Mouse (Mus musculus): ENCODE measurements around the gene Pou1f1.

Pou1f1 gene

GRCm38 (mm10) chr16:65520211-65520610 is at the start of gene Pou1f1:
Pou1f1 (plus strand) TSS chr16:65520511.
- no peak for DNase-seq

GRCm38 (mm10) chr16:65470650-65471049 is 49.7 kb upstream of the Pou1f1 start:
- no peak for DNase-seq

GRCm38 (mm10) chr16:65472472-65473001 is 47.8 kb upstream of the Pou1f1 start:
- peak; percentile 47 for DNase-seq

DNA sequence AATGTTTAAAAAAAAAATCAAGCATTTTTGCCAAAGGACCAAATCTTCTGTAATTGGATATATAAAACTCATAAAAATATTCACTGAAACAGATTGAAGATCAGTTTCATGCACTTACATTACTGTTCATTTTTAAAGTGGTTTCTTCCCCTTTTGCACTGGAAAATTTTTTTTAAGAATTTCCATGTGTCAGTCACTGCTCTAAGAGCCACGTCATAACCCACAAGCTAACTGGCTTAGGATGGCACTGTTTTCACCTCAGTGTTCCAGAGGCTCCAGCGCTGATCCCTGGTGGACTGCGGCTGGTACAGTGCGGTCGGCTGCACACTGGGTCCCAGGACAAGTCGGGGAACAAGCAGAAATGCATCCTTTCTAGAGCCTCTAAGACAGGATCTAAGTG is 34.6 kb upstream of the Pou1f1 start:
- DNase-seq, result no peak

DNA sequence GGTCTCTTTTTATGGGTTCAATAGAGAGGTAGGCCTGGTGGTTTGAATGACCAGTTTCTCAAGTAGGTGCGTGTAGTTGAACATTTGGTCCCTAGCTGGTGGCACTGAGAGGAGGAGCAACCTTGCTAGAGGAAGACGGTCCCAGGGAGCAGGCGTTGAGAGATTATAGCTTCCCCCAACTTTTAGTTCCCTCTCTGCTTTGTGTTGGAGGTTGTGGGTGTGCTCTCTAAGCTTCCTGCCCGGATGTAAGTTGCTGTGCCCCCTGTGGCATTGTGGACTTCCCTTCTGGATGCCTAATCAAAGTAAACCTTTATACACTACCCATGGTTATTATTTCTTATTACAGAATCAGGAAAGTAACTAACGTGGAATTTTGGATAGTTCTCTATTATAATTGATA is 24.3 kb upstream of the Pou1f1 start:
- DNase-seq, result no peak

DNA sequence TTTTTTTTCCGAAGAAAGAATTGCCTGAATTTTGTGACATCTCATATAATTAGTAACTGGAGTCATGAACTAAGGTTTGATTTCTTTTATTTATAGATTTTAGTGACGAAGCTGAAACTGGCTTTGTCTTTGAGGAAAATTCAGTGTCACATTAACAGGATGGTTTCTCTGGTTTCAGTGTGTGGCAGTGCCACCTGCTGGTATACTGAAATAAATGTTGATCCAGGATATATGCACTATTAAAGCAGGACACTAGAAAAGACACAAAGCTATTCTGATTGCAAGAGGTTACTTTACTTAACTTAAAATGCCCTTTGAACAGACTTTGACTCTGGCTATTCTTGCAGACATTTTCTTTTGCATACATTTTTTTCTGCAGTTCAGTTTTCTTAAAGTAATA is 23.3 kb upstream of the Pou1f1 start:
- peak; percentile 66 for DNase-seq

GRCm38 (mm10) chr16:65514223-65514622 is 6.1 kb upstream of the Pou1f1 start:
- DNase-seq, result no peak

DNA sequence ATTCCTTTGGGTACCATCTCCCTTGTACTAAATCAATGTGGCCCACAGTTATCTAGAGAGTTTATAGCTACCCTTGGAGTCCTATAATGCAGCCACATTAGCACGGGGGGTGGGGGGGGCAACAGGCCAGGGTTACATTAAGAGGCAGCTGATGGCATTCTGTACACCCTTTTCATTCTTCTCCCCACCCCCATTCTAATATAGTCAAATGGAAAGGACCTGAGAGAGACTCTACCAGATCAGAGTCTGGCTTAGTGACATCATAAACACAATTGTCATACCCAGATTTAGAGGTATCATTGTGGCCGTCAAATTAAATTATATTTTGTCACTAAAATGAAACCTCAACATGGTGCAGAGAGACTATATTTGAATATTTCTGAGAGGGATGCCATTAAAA is 5.7 kb downstream of the Pou1f1 start:
- no peak for DNase-seq

GRCm38 (mm10) chr16:65526695-65527094 is 6.4 kb downstream of the Pou1f1 start:
- no peak for DNase-seq

DNA sequence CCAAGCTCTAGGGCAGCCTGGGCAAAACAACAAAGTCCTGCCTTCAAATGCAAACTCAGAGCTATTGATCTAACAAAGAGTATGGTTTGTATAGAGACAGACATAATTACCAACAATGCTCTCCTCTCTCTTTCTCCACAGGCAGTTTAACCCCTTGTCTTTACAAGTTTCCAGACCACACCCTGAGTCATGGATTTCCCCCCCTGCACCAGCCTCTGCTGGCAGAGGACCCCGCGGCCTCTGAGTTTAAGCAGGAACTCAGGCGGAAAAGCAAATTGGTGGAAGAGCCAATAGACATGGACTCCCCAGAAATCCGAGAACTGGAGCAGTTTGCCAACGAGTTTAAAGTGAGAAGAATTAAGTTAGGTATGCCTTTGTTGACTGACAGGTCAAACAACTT is 9.3 kb downstream of the Pou1f1 start:
- DNase-seq, result peak; percentile 48

DNA sequence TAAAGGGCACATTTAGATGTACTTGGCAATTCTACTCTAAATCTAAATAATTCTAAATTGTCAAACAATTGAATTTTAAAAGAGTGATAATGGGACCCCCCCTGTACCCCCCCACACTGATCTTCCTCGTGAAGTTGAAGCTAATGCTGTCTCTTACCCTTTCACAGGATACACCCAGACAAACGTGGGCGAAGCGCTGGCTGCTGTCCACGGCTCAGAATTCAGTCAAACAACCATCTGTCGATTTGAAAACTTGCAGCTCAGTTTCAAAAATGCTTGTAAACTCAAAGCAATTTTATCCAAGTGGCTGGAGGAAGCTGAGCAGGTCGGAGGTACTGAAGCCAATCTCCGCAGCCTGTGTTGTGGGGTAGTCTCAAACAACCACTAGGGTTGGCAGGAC is 11.4 kb downstream of the Pou1f1 start:
- DNase-seq, result no peak

DNA sequence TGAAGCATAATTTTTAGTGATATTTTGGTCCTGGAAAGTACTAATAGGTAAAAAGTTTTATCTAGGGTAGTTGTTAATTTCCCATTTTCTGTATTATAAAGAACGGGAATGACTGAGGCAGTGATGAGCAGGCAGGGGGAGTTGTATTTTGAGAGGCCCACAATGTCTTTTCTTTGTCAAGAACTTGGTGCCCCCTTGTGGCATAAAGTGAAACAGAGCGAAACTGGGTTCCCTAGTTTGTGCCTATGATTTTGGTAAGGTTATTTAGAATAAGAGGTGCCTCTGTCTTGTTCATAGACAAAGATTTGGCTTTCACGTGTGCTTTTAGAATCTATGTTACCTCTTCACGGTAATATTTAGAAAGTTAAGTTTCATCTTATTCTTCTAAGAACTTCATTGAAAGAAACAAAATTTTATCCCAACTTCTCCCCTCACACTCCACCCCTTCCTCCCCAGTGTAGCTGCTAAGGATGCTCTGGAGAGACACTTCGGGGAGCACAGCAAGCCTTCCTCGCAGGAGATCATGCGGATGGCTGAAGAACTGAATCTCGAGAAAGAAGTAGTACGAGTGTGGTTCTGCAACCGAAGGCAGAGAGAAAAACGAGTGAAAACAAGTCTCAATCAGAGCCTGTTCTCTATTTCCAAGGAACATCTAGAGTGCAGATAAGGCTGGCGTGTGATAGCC is 13.1 kb downstream of the Pou1f1 start:
- DNase-seq, result peak; percentile 66

GRCm38 (mm10) chr16:65543676-65544293 is 23.5 kb downstream of the Pou1f1 start:
- DNase-seq, result no peak

DNA sequence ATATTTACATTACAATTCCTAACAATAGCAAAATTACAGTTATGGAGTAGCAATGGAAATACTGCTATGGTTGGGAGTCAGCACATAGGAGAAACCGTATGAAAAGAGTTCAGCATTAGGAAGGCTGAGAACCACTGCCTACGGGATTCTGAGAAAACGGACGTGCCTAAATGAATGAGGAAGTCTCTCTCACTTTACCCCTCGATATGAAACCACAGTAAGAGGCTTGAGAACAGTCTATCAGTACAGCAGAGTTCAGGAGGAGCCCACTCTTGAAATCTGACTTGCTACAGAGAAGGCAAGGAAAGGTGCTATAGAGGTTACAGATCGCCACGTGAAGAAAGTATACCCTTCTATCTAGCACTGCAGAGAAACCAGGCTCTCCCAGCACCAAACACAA is 28.6 kb downstream of the Pou1f1 start:
- DNase-seq, result no peak

- DNase-seq, result no peak
These were observed 30.5 kb downstream of the Pou1f1 start for GRCm38 (mm10) chr16:65550814-65551213.

- no peak for DNase-seq
These were observed 34.0 kb downstream of the Pou1f1 start for GRCm38 (mm10) chr16:65554267-65554666.

GRCm38 (mm10) chr16:65557369-65557768 is 37.1 kb downstream of the Pou1f1 start:
- no peak for DNase-seq

GRCm38 (mm10) chr16:65559591-65559990 is 39.3 kb downstream of the Pou1f1 start:
- no peak for DNase-seq

DNA sequence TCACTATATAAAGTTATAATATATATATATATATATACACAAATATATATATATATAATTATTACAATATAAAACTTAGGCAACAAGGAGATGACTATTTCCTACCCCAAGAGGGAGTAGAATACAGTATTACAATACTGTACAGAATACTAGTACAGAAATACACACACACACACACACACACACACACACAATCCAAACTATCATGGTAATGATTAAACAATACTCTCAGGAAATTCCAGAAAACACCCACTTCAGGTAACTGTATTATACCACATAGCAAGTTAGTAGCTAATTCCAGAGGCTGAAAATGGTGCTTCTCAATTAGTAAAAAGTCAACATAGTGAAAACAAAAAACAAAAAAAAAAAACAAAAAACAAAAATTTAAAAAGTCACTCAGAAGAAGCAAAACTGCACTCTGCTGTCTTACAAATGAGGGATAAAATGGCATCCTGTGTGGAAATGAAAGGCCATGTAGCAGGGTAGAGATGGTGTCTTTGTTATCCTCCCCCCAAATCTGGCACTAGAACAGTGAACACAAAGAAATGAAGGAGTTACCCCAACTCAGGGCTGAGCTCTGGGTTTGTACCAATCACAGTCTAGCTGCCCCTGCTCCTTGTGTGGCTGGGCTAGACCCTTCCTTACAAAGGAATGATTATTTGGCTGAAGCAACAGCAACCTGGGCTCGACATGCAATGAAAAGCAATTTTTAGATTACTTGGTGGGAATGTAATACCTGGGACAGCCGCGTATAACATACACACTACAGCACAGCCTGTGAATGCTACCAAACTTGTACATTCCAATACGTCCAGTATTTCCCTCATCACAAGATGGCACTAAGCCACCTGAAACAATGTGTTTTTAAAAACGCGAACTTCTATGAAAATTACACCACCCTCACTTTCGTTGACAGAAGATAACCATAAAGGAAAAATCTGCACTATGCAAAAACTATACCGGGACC is 41.0 kb downstream of the Pou1f1 start:
- DNase-seq, result peak; percentile 23

GRCm38 (mm10) chr16:65561963-65562863 is 41.9 kb downstream of the Pou1f1 start, which contains the start of gene Chmp2b:
Chmp2b (minus strand) TSS chr16:65562726.
- DNase-seq, result peak; percentile 88

DNA sequence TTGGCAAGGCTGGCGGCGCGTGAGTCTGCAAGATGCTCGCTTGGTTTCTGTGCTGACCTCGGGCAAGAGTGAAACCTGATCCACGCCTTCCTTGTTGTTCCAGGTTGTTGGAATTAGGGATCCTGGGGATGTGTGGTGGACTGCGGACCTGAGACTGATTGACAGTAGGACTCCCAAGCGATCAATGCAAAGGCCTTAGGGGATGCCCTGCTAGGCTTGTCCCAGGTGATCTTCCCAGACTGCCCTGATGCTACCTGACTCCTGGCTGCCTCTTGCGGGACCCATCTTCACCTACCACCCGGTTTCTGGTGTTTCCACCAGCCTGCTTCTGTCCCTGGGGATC is 42.5 kb downstream of the Pou1f1 start:
- DNase-seq, result no peak

DNA sequence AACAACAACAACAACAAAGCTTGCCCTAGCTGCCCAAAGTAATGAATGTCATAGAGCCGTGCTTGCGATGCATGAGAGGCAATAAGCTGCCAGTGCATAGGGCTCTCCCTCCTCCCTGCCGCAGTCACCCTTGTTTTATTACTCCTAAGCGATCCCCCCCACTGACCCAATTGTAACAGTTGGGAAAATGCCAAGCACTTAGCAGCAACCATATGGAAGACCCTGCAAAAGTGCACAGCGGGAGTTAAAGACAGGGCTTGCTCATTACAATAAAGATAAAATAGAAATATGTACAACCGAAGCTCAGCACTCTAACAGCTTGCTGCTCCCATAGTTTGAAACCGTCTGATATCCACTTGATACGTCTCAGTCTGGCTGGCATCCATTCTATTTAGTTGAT is 44.0 kb downstream of the Pou1f1 start:
- peak; percentile 67 for DNase-seq
